Mouse (Mus musculus) stomach, postnatal 0 days (tissue): ENCODE data around the gene Vps52. TPM values are rescaled to one million over a fixed set of nuclear protein-coding genes. Genes with fewer than 3 reads are reported as not detected.
A peak's percentile ranks its signal among the peaks of the same experiment; 100 is the strongest.

Experiments
- ATAC-seq: fragments of 200-750 bp; cut with Nextera tagmentation; 2 replicates; pipeline ENCODE4 v1.8.0; 2017; ENCODE audit not compliant: low FRiP score, low TSS enrichment
- DNase-seq: peaks from one replicate; pipeline ENCODE4 v3.0.0-alpha.2; 2016; ENCODE audit warnings: low spot score
- H3K27ac ChIP-seq: fragments of 300-500 bp; sonication (generic); replicated peaks from 2 replicates; pipeline ENCODE4 v1.5.1; 2014; ENCODE audit warnings: mild to moderate bottlenecking, control low read depth
- H3K27me3 ChIP-seq: fragments of 300-500 bp; sonication (generic); 2 replicates; pipeline ENCODE4 v1.6.1; 2014; ENCODE audit warnings: low read length; ENCODE audit not compliant: control insufficient read depth, insufficient read depth
- H3K36me3 ChIP-seq: fragments of 300-500 bp; sonication (generic); 2 replicates; pipeline ENCODE4 v1.6.1; 2014; ENCODE audit warnings: low read length, mixed read lengths; ENCODE audit not compliant: control insufficient read depth, insufficient read depth
- H3K4me1 ChIP-seq: fragments of 300-500 bp; sonication (generic); replicated peaks from 2 replicates; pipeline ENCODE4 v1.6.1; 2014; ENCODE audit warnings: antibody characterized with exemption; ENCODE audit not compliant: control insufficient read depth, insufficient read depth
- H3K4me2 ChIP-seq: fragments of 300-500 bp; sonication (generic); replicated peaks from 2 replicates; pipeline ENCODE4 v1.6.1; 2014; ENCODE audit warnings: low read depth, mild to moderate bottlenecking, control low read depth, moderate library complexity
- H3K4me3 ChIP-seq: fragments of 300-500 bp; sonication (generic); 2 replicates; pipeline ENCODE4 v1.5.1; 2014; ENCODE audit warnings: low read depth, low read length, control low read depth
- H3K9ac ChIP-seq: fragments of 300-500 bp; sonication (generic); 2 replicates; pipeline ENCODE4 v1.6.1; 2014; ENCODE audit warnings: mild to moderate bottlenecking, low read length, control low read depth, mixed read lengths
- H3K9me3 ChIP-seq: fragments of 300-500 bp; sonication (generic); 2 replicates; pipeline ENCODE4 v1.6.1; 2016; ENCODE audit warnings: low read length; ENCODE audit not compliant: control insufficient read depth
- CTCF ChIP-seq: IDR thresholded peaks from 2 replicates; pipeline ENCODE4 v1.5.1; 2016; ENCODE audit warnings: antibody characterized with exemption, low read depth, mild to moderate bottlenecking, moderate library complexity
- EP300 ChIP-seq: optimal IDR thresholded peaks from 2 replicates; pipeline ENCODE3; 2016; ENCODE audit warnings: antibody characterized with exemption
- WGBS: fragments of 180-500 bp; shearing (Covaris S2); extraction: QIAGEN DNeasy Blood & Tissue Kit; methylation state at CpG from one replicate; pipeline ENCODE4 v1.1.7; 2014; 5-methylcytosine and 5-hydroxymethylcytosine counted together
- polyA plus RNA-seq: library from polyadenylated mRNA; unstranded; fragments of >200 nt; fragmentation: Nextera tagmentation; extraction: Ambion mirVana; gene quantifications from 2 replicates; pipeline ENCODE4 v1.2.1, GENCODE M21; 2015

Gene Vps52
- polyA plus RNA-seq, 1 experiment from 2014 or later, result 24.7 TPM

- Histone ChIP-seq H3K27ac (peak overlapping the region; percentile 30; the same call in 1 of the 2 replicates), H3K4me1 (peaks cover 6% of the 10 kb centered on the region)
These were observed 2.7 kb upstream of the Vps52 start for GRCm38 (mm10) chr17:33952879-33953278.

GRCm38 (mm10) chr17:33953310-33953709 is 2.3 kb upstream of the Vps52 start:
- H3K4me2 ChIP-seq, result 0 out of 2 replicates have a peak overlapping the region, but pooled peaks have one; percentile 1
- TF ChIP-seq EP300, result no peak
- no peak for TF ChIP-seq CTCF
- peaks cover 11% of the 10 kb centered on the region for H3K36me3 ChIP-seq
- no peak for ATAC-seq
- peaks cover 6% of the 10 kb centered on the region for H3K4me1 ChIP-seq
- no peaks in the 10 kb centered on the region for H3K9me3 ChIP-seq
- WGBS, result 71% methylated on average over 3 of the region's 3 CpGs
- H3K4me3 ChIP-seq, result no peak overlapping the region
- peak overlapping the region; percentile 18; the same call in 1 of the 2 replicates for H3K9ac ChIP-seq
- peak overlapping the region; percentile 30; the same call in 1 of the 2 replicates for H3K27ac ChIP-seq
- no peaks in the 10 kb centered on the region for H3K27me3 ChIP-seq
- DNase-seq, result no peak

More at GRCm38 (mm10) chr17:33952879-33953278, 2.7 kb upstream of the Vps52 start:
- Histone ChIP-seq H3K4me2 (no peak overlapping the region), H3K4me3 (no peak overlapping the region), H3K27me3 (no peaks in the 10 kb centered on the region), H3K9me3 (no peaks in the 10 kb centered on the region), H3K36me3 (peaks cover 13% of the 10 kb centered on the region), H3K9ac (no peak overlapping the region)
- ATAC-seq (no peak), DNase-seq (no peak)
- WGBS, result 77% methylated on average over 4 of the region's 4 CpGs
- no peak for TF ChIP-seq EP300
- TF ChIP-seq CTCF, result no peak

GRCm38 (mm10) chr17:33953961-33954565 is 1.5 kb upstream of the Vps52 start:
- H3K27ac ChIP-seq, result peak overlapping the region; percentile 86
- peak overlapping the region; percentile 79 for H3K4me2 ChIP-seq
- 31% methylated on average over 5 of the region's 5 CpGs for WGBS
- peaks cover 11% of the 10 kb centered on the region for H3K36me3 ChIP-seq
- H3K9me3 ChIP-seq, result no peaks in the 10 kb centered on the region
- H3K4me1 ChIP-seq, result peaks cover 6% of the 10 kb centered on the region
- ATAC-seq (no peak), DNase-seq (peak; percentile 37)
- H3K4me3 ChIP-seq, result peak overlapping the region; percentile 56
- TF ChIP-seq EP300 (no peak), CTCF (no peak)
- peak overlapping the region; percentile 95 for H3K9ac ChIP-seq
- H3K27me3 ChIP-seq, result no peaks in the 10 kb centered on the region

GRCm38 (mm10) chr17:33954646-33955554 is 712 bp upstream of the Vps52 start:
- Histone ChIP-seq H3K4me3 (peak overlapping the region; percentile 56), H3K27me3 (no peaks in the 10 kb centered on the region), H3K27ac (peak overlapping the region; percentile 86), H3K9me3 (no peaks in the 10 kb centered on the region), H3K9ac (peak overlapping the region; percentile 95), H3K36me3 (peaks cover 16% of the 10 kb centered on the region), H3K4me2 (peak overlapping the region; percentile 79), H3K4me1 (peaks cover 6% of the 10 kb centered on the region)
- under 1% methylated on average over 32 of the region's 33 CpGs for WGBS
- ATAC-seq (peak; percentile 14), DNase-seq (no peak)
- TF ChIP-seq EP300 (no peak), CTCF (no peak)

GRCm38 (mm10) chr17:33956336-33956735 is 724 bp downstream of the Vps52 start:
- Histone ChIP-seq H3K36me3 (peaks cover 17% of the 10 kb centered on the region), H3K9ac (peak overlapping the region; percentile 79), H3K27ac (peak overlapping the region; percentile 91; the same call in 1 of the 2 replicates), H3K4me3 (peak overlapping the region; percentile 56), H3K9me3 (no peaks in the 10 kb centered on the region), H3K4me2 (peak overlapping the region; percentile 72), H3K27me3 (no peaks in the 10 kb centered on the region), H3K4me1 (peaks cover 2% of the 10 kb centered on the region)
- no peak for ATAC-seq
- 5% methylated on average over 10 of the region's 10 CpGs for WGBS
- TF ChIP-seq CTCF (no peak), EP300 (no peak)
- no peak for DNase-seq
